Mouse (Mus musculus) MEL-GATA-1-ER (cell line): Measurements from ENCODE around the gene Cdk5rap2.

Source experiments
- DNase-seq: peaks from one replicate; pipeline ENCODE4 v3.0.0-alpha.2; 2012; ENCODE audit warnings: low read depth; ENCODE audit errors: extremely low read depth

The Cdk5rap2 gene

DNA sequence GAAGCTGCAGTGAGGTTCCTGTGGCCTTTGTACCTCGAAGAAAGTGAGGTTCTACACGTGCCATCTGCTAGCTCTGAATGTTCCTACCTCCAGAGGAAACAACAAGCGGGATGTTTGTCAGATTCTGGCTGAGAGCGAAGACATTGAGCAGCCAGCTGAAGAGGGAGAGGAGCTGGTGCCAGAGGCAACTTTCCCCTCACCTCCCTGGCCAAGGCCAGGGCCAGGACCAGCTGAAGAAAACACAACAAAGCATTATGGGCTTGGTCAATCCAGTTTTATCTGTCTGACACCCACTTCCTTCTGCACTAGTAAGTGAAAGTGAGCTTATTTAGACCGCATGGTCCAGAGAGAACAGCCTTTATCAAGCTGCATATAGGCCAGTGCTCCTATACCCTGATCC lies 147.4 kb downstream of the Cdk5rap2 start:
- DNase-seq, result no peak

DNA sequence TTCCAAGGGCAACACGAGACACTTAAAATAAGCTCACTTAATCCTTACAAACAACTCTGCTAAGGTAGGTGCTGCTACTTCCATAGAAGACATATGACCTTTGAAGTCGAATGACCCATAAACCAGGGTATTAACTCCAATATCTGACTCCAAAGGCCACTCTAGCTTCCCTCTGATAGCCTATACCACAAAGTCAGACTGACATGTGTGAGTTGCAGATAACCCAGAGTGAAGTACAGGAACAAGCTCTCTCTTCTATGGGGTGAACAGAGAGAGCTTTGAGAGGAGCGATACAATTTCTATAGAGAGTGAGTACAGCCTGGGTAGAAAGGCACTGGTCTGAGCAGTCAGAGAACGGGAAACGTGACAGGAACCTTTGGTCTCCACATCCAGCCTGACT lies 148.9 kb downstream of the Cdk5rap2 start:
- peak; percentile 65 for DNase-seq

GRCm38 (mm10) chr4:70260419-70260807 lies 149.8 kb downstream of the Cdk5rap2 start:
- DNase-seq, result no peak

DNA sequence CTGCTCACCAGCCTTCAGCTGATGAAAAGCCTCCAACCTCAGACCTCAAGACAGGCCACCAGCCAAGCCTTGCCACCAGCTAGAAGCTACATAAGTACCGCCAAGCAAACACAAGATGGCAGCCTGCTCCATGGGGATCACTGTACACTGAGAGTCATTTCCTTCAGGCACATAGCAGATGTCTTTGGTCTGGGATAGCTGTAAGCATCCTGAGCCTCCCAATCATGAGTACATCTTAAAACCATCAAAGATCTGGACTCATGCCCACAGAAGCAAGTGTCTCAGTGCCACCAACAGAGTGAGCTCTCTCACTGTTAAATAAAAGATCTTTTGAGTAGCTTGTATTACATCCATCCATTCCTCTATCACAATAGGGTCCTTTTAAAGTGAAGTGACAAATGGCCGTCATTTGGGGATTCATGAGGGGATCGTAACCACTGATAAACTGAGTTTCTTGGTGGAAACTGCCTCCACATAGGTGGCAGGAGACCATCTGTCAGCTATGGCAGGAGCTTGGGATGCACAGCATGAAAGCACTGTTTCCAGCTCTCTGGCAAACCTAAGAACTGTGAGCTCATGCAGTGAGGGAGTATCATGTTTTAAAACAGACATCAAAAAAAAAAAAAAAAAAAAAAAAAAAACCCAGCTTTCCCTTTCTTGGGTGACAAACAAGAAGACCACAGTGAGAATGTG lies 150.4 kb downstream of the Cdk5rap2 start:
- no peak for DNase-seq

- no peak for DNase-seq
These were observed 151.4 kb downstream of the Cdk5rap2 start for GRCm38 (mm10) chr4:70258826-70259225.

GRCm38 (mm10) chr4:70258205-70258604 lies 152.0 kb downstream of the Cdk5rap2 start:
- no peak for DNase-seq

- DNase-seq, result no peak
These were observed 158.5 kb downstream of the Cdk5rap2 start for GRCm38 (mm10) chr4:70251782-70252181.

GRCm38 (mm10) chr4:70245706-70246105 lies 164.5 kb downstream of the Cdk5rap2 start:
- no peak for DNase-seq

DNA sequence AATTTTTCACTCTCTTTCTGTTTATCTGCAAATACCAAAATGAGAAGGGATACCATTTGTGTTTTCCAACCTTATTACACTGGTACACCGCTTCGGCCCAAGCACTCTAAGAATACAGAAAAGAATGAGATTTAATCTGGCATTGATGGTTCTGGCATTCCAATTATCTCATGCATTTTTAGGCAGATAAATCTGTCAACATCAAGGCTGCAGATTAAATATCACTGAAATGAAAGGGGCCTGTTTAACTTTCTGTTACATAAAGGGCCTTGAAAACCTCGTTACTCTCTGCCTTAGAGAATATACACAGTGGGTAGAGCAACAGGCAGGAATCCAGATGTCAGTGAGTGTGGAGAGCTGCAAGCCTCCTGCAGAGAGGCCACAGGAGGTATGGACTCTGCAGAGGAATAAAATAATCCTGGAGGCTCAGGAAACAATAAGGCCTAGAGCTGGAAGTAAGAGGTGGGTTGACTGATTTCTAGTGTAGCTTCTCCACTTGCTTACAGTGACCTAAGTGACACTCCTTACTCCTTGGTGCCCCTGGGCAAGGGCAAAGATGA lies 166.6 kb downstream of the Cdk5rap2 start:
- no peak for DNase-seq

- no peak for DNase-seq
These were observed 170.5 kb downstream of the Cdk5rap2 start for GRCm38 (mm10) chr4:70239731-70240130.

DNA sequence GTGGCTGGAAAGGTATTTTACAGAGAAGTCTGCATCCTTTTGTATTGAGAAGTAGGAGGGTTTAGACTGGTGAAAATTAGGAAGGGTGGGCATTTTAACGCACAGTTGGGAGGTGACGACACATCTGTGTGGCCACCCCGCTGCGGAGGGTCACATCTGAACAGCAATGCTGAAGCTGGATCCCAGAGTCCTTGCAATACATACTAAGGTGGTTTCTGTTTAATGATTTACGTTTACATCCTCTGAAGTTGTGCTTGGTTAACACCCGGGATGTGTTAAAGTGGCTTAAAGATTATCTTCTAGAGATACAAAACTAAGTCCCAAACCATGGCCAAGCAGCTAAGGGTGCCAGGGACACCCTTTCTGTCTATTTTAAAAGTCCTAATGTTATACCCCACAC lies 171.4 kb downstream of the Cdk5rap2 start:
- no peak for DNase-seq

DNA sequence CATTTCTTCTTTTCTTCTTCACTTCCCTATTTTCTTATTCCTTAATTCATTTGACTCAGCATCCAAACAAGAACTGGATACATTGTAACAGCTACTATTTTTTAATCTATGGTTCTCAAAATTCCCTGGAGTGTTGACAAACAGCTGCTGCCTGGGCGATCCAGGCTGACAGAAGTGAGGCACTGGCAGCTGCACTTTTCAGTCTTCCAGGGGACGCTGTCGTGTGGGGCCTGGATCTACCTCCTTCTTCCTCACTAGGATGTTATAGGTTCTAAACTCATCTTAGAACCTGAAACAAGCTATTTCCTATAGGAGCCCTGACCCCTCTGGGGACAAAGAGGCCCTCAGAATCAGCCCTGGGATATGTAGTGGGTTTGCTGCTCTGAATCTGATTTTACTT lies 177.9 kb downstream of the Cdk5rap2 start:
- DNase-seq, result no peak

- no peak for DNase-seq
These were observed 180.4 kb downstream of the Cdk5rap2 start for GRCm38 (mm10) chr4:70229874-70230273.

GRCm38 (mm10) chr4:70228350-70228749 lies 181.9 kb downstream of the Cdk5rap2 start:
- no peak for DNase-seq

DNA sequence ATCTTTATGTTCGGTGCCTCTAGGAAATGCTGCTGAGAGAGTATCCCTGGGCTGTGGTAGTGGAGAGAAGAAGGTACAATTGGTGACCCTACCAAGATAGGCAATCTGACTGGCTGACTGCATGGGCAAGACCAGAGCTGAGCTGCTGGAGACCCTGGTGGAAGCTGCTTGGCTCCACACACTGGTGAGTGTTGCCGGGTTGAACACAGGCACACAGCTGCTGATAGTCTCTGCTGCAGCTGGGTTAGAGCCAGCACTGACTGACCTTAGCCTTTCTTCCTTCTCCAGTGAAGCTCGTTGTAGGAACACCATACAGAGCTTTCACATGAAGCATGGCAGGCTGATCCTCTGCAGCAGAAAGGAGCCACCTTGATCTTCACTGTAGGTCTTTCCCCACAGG lies 182.6 kb downstream of the Cdk5rap2 start:
- no peak for DNase-seq

DNA sequence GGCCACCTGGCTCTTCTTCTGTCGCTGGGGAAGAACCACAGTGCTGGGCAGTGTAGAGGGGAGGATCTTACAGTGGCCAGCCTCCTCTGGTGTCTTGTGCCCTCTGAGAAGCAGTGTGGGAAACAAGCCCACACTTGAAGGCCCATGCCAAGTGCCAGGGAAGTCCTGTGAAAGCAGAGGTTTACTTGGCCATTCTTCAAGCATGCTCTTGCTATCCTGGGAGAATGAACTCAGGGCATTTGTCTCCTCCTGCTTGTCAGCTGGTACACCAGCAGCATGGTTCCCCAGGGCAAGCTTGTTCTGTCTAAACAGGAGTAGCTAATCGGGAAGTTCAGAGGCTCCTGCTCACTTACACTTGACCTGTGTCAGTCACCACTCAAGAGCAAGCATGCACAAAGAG lies 185.7 kb downstream of the Cdk5rap2 start:
- DNase-seq, result no peak

- DNase-seq, result no peak
These were observed 188.4 kb downstream of the Cdk5rap2 start for GRCm38 (mm10) chr4:70221878-70222277.

GRCm38 (mm10) chr4:70221370-70221769 lies 188.9 kb downstream of the Cdk5rap2 start:
- no peak for DNase-seq

DNA sequence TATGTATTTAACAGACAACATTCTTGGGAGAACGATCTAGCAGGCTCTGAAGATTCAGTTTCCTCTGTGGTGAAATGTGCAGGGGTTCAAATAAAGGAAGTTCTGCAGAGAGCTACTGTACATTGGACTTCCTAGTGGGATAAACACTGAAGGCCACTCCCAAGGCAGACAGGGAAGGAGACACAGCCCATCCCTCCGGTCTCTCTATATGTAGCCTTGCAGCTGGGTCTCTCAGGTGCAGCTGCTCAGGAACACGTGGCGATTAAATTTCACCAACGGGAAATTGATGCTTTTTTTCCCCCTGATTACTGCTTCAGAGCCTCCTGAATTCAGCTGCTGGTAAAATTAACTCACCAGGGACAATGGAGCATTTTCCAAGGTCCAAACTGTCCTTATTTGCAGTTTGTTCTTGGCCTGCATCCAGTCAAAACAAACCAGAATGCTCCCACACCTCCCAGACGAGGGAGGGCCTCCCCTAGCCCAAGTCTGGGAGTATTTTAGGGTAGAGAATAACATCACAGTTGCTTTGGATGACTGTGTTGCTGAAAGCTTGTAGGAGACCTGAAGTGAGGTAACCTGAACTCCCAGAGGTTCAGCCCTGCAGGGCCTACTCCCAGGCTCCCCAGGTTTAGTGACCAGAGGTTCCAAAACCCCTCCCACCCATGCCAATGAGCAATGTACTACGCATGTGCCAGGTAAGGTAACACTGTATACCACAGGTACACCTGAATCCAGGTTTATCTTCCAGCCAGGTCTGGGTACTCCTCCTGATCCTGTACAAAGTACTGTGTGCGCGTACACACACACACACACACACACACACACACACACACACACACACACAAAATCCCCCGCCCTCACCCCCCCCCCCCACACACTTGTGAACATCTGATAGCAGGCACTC lies 189.7 kb downstream of the Cdk5rap2 start:
- no peak for DNase-seq

- no peak for DNase-seq
These were observed 190.5 kb downstream of the Cdk5rap2 start for GRCm38 (mm10) chr4:70219776-70220175.

DNA sequence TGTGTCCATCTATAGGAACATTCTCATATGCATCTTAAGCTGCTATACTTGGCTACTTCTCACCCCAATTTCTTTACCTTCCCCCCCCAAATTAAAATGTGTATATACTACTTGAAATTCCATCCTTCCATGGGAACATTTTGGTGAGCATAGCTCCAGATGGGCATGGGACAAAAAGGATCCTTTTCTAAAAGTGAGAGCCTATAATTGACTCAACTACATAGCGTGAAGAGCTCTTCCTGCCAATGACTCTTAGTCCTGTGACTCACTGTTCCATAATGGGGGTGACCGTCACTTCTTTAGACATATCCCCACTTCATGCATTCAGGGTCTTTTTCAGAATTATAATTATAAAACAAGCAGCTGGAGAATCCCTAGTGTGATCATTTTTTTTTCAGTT lies 224.3 kb downstream of the Cdk5rap2 start:
- DNase-seq, result no peak
